Mouse (Mus musculus): ENCODE measurements around the gene Slc44a3. TPM values are rescaled to one million over a fixed set of nuclear protein-coding genes. Genes with fewer than 3 reads are reported as not detected.
A peak's percentile ranks its signal among the peaks of the same experiment; 100 is the strongest.

Gene Slc44a3
- total RNA-seq, 2 experiments from 2014 or later, result not detected

- TF ChIP-seq CTCF (conservative IDR thresholded peaks at IDR 0.05), result no peak
- DNase-seq (ENCODE audit: low spot score in 2 of 2), result no peak
- Histone ChIP-seq H3K4me3 (no peak overlapping the region), H3K27ac (no peak overlapping the region)
These were observed 24.5 kb downstream of the Slc44a3 start for GRCm38 (mm10) chr3:121507678-121508077.

GRCm38 (mm10) chr3:121506756-121507155, 25.4 kb downstream of the Slc44a3 start:
- no peak for TF ChIP-seq CTCF (conservative IDR thresholded peaks at IDR 0.05)

GRCm38 (mm10) chr3:121506175-121506574, 26.0 kb downstream of the Slc44a3 start:
- TF ChIP-seq CTCF (conservative IDR thresholded peaks at IDR 0.05), result no peak
- DNase-seq (ENCODE audit: low spot score in 2 of 2), result no peak
- Histone ChIP-seq H3K4me3 (no peak overlapping the region), H3K27ac (no peak overlapping the region)

More at GRCm38 (mm10) chr3:121506756-121507155, 25.4 kb downstream of the Slc44a3 start:
- DNase-seq (ENCODE audit: low spot score in 2 of 2), result no peak
- Histone ChIP-seq H3K4me3 (no peak overlapping the region), H3K27ac (no peak overlapping the region)

DNA sequence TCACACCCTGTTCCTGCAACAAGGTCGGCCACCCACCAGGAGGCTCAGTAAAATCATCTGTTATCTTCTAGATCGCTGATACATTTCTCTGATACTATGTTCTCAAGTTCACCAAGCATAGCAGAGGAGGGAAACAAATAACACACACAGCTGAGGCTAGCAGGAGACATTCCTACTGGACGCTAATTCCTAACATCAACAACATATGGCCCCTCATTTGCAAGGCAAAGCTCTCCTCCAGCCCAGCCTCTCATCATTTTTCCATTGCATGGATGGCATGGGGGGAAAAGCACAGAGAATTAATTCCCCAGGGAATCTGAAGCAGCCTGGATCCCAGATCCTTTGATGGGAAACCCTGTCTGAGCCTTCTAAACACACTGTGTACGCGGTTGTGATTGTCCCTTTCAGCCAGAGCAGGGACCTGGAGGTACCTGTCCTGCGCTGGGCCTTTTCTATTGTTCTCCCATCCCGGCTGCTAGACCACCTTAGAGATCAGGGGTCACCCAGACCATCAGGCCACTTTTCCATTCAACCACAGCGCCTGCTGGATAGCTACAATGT, 27.2 kb downstream of the Slc44a3 start:
- peak in 1 of 2 experiments; percentile 32 for DNase-seq (ENCODE audit: low spot score in 2 of 2)
- no peak overlapping the region for H3K4me3 ChIP-seq
- TF ChIP-seq CTCF (conservative IDR thresholded peaks at IDR 0.05), result no peak
- H3K27ac ChIP-seq, result 0 out of 2 replicates have a peak overlapping the region, but pooled peaks have one; percentile 53

DNA sequence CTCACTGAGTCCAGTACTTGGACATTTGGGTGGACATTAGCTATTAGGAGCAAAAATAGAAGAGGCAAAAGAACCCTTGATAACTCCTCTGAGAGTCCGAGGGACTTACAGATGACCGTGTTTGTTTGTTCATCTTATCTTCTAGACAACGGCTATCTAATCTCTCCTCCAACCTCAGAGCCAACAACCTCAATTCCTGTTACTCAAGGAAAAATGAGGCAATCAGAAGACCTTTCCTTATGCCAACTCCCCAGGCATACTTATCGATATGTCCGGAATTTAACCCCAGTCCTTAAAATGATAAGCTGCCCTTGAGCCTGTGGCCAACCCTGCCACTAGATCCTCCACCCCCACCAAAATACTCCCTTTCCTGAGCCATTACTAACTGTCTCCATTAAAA, 31.5 kb downstream of the Slc44a3 start:
- no peak for DNase-seq (ENCODE audit: low spot score in 2 of 2)
- Histone ChIP-seq H3K27ac (no peak overlapping the region), H3K4me3 (no peak overlapping the region)
- no peak for TF ChIP-seq CTCF (conservative IDR thresholded peaks at IDR 0.05)

DNA sequence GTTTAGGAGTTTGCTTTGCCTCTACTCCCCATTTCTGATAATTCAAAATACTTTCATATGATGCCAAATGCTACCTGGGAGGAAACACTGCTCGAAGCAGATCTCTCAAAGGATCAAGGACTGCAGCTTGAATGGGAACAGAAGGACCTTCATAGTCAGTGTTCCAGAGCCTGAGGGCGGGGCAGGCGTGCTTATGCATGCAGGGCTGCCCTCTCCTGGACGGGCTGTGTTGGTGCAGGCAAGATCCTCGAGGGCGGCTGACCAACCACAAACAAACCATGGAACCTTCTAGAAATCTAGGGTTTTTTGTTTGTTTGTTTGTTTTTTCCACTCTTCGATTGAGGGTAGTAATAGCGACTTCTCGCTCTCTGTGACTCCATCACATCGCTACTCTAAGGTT, 32.0 kb downstream of the Slc44a3 start:
- TF ChIP-seq CTCF (conservative IDR thresholded peaks at IDR 0.05), result peak; percentile 98
- H3K27ac ChIP-seq, result no peak overlapping the region

GRCm38 (mm10) chr3:121493997-121494421, 38.2 kb downstream of the Slc44a3 start:
- Histone ChIP-seq H3K27ac (no peak overlapping the region), H3K4me3 (no peak overlapping the region)
- DNase-seq (ENCODE audit: low spot score in 2 of 2), result no peak
- no peak for TF ChIP-seq CTCF (conservative IDR thresholded peaks at IDR 0.05)

More for the DNA sequence above, 32.0 kb downstream of the Slc44a3 start:
- peak; percentile 41 to 76 for DNase-seq (ENCODE audit: low spot score in 2 of 2)
- H3K4me3 ChIP-seq, result no peak overlapping the region

DNA sequence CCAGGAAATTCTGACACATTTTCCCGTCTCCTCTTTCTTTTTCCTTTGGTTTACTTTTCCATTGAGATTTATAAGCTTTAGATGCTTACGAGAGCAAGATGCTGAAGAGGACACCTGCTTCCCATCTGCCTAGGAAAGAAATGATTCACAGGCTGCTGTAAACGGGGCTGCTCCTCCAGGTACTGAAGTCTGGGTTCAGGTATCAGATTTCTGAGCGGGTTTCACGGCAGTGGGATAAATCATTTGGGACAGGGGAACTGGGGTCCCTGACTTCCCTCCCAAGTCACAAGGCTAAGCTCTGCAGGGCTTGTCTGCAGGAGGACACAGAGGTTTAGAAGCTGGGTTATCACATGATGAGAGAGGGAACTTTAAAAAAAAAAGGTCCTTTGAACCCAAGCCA, 40.2 kb downstream of the Slc44a3 start:
- TF ChIP-seq CTCF (conservative IDR thresholded peaks at IDR 0.05), result no peak
- H3K27ac ChIP-seq, result no peak overlapping the region
- H3K4me3 ChIP-seq, result no peak overlapping the region
- DNase-seq (ENCODE audit: low spot score in 2 of 2), result no peak

DNA sequence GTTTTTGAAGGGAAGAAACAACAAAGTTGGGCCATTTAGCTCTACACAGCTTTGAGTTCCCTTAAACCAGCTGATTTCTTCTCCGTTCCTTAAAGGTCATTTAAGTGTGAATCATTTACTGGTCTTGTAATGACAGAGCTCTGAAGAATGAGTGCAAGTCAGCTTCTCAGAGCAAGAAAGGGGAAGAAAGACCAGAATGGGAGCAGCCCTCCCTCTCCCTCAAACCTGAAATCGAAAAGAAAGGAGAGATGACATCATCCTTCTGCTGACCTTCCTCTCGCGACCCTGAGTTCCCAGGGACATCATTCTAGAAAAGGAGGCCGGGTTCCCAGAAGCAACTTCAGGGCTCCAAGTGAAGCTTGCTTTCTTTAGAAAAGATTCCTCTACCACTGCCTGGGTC, 41.3 kb downstream of the Slc44a3 start:
- TF ChIP-seq CTCF (conservative IDR thresholded peaks at IDR 0.05), result no peak
- no peak for DNase-seq (ENCODE audit: low spot score in 2 of 2)
- Histone ChIP-seq H3K4me3 (no peak overlapping the region), H3K27ac (peak overlapping the region; percentile 51; the same call in 1 of the 2 replicates)

GRCm38 (mm10) chr3:121489462-121490118, 42.6 kb downstream of the Slc44a3 start:
- H3K4me3 ChIP-seq, result no peak overlapping the region
- no peak for TF ChIP-seq CTCF (conservative IDR thresholded peaks at IDR 0.05)
- DNase-seq (ENCODE audit: low spot score in 2 of 2), result peak in 1 of 2 experiments; percentile 37
- peak overlapping the region; percentile 81 for H3K27ac ChIP-seq

DNA sequence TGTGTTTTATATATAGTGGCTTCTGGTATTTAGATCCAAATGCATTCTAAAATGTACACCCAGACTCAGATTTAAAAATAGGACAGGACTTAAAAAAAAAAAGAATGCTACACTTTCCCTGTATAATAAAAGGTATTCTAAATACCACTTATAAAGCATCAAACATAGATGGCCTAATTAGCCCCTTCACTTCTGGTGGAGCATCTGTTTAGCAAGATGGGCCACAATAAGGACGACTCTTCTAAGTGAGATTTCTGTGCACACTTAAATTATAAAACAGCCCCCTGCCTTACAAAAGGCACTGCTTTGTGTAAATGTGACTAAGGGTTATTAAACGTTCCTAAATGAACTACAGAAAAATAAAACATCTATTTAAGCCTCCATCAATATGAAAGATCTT, 47.0 kb downstream of the Slc44a3 start:
- no peak overlapping the region for H3K27ac ChIP-seq
- no peak for TF ChIP-seq CTCF (conservative IDR thresholded peaks at IDR 0.05)
- no peak overlapping the region for H3K4me3 ChIP-seq
- DNase-seq (ENCODE audit: low spot score in 2 of 2), result no peak

DNA sequence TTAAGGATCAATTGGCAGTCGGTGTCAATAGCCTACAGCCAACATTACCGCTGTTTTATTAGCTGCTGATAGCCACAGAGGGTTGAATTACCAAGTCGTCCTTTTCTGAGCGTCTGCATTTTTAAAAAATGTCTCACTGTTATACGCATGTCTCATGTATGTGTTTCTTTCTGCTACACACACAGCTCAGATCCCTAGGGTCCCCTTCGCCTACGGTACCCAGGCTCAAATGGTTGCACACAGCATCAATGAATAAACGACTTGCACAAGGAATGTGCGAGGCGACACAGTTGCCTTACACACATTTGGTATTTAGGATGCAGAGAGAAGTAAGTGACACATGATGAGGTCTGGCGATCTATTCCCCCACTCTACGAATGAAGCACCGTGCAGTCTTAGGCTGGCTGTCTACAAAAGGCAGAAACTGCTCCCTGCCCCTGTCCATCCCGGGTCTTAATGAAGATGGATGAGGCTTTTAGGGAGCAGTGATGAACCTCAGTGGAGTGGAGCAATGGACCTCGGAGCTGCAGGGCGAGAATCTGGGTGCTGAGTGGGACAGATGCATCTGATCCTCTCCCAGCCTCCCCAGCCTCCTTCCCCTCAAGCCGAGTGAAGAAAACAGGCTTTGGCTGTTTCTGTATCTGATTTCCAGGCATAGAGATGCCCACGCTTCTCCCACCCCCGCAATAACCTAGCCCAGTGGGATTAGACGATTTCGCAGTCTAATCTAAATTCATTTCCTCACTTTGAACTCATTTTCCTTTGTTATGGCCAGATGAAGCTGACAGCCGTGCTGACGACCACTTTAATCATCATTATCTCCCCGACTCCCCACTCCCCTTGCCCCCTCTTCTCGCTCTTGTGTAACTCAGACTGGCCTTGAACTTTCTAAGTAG, 48.7 kb downstream of the Slc44a3 start:
- peak in 1 of 2 experiments; percentile 45 for DNase-seq (ENCODE audit: low spot score in 2 of 2)
- no peak for TF ChIP-seq CTCF (conservative IDR thresholded peaks at IDR 0.05)
- Histone ChIP-seq H3K4me3 (no peak overlapping the region), H3K27ac (peak overlapping the region; percentile 36; the same call in 1 of the 2 replicates)

- Histone ChIP-seq H3K27ac (no peak overlapping the region), H3K4me3 (no peak overlapping the region)
- DNase-seq (ENCODE audit: low spot score in 2 of 2), result no peak
- no peak for TF ChIP-seq CTCF (conservative IDR thresholded peaks at IDR 0.05)
These were observed 50.6 kb downstream of the Slc44a3 start for GRCm38 (mm10) chr3:121481564-121481963.

Data from layer of hippocampus, adult 2 months (tissue).